26 mouse cellular contexts compared by ENCODE assay signal in the genomic region with DNA sequence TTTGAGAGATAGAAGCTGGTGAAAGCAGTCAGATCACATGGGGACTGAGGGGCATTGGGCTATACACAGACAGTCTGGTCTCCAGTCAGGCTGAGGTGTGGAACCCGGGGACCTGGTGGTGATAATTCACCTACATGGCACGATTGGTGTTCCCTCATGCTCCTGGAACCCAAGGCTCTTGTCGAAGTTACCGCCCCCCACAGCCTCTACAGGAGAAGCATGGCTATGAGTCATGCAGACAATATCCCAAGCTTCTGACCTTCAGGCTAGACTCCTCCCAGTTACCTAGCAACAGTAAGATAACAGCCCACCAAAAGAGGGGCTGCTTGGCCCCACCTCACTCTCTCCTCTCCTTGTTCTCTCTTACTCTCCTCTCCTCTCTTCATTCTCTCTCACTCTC. TPM values are rescaled to one million over a fixed set of nuclear protein-coding genes. Genes with fewer than 3 reads are reported as not detected.
DNase-seq lines count a peak whose midpoint lies in the region; ATAC-seq and TF ChIP-seq lines count a peak whose summit lies in the region.
"Had no signal": no experiment of that assay in that cellular context is flagged by ENCODE, and none has a peak within 500 bp of the region (broad histone marks: within the 10 kb centered on the region; RNA-seq: fewer than 3 reads in every experiment).

No protein-coding gene starts in this region.

- H3K4me2 ChIP-seq in forebrain, postnatal 0 days (ENCODE audit: low read depth) = no peak overlapping the region
- H3K4me2 ChIP-seq: embryonic facial prominence, embryonic 15.5 days; heart, embryonic 13.5 days; hindbrain, embryonic 12.5 days had no signal

- TF ChIP-seq CTCF in forebrain, postnatal 0 days (IDR thresholded peaks at IDR 0.05; ENCODE audit: low read depth) = no peak

- no peaks in the 10 kb centered on the region for H3K36me3 ChIP-seq in forebrain, postnatal 0 days (ENCODE audit: insufficient read depth)
- H3K36me3 ChIP-seq: embryonic facial prominence, embryonic 15.5 days; forebrain, embryonic 10.5 days; heart, embryonic 13.5 days; hindbrain, embryonic 12.5 days had no signal

- no peak overlapping the region for H3K27ac ChIP-seq in forebrain, postnatal 0 days (ENCODE audit: low read depth, low read length)
- H3K27ac ChIP-seq: embryonic facial prominence, embryonic 15.5 days; forebrain, embryonic 10.5 days; heart, adult 2 months; heart, embryonic 13.5 days; hindbrain, embryonic 12.5 days had no signal

- ATAC-seq in forebrain, postnatal 0 days = no peak
- ATAC-seq: forebrain, embryonic 14.5 days; hindbrain, embryonic 16.5 days; inflammation-experienced regulatory T-cells, adult 6 months; intestine, postnatal 0 days; Patski had no signal

- H3K9me3 ChIP-seq in forebrain, postnatal 0 days (ENCODE audit: low read length) = no peaks in the 10 kb centered on the region
- H3K9me3 ChIP-seq: embryonic facial prominence, embryonic 15.5 days; forebrain, embryonic 10.5 days; heart, embryonic 13.5 days; hindbrain, embryonic 12.5 days had no signal

- peak; percentile 76 for DNase-seq in adrenal gland, adult 2 months
- DNase-seq in adrenal gland, postnatal 4 days (ENCODE audit: low spot score in 2 of 2) = no peak
- peak; percentile 5 for DNase-seq in thymus, postnatal 14 days
- no peak for DNase-seq in thymus, adult 18-20 months
- peak; percentile 37 for DNase-seq in adrenal gland, postnatal 10 days
- DNase-seq in testis, postnatal 10 days (ENCODE audit: low spot score) = peak; percentile 47
- no peak for DNase-seq in forebrain, postnatal 0 days
- no peak for DNase-seq in kidney, adult 9 months
- DNase-seq: cerebellum, adult 11 months; cerebellum, adult 8-10 months; cerebellum, postnatal 14 days; embryo, embryonic 11 days; gastrocnemius, postnatal 10 days; heart, postnatal 4 days had no signal

- H3K4me1 ChIP-seq in forebrain, postnatal 0 days (ENCODE audit: insufficient read depth) = no peaks in the 10 kb centered on the region

- 97% methylated on average over 4 of the region's 4 CpGs for WGBS in forebrain, postnatal 0 days

- H3K27me3 ChIP-seq in forebrain, postnatal 0 days (ENCODE audit: insufficient read depth, low read length) = no peaks in the 10 kb centered on the region
- H3K27me3 ChIP-seq: embryonic facial prominence, embryonic 15.5 days; heart, embryonic 13.5 days; hindbrain, embryonic 12.5 days; Patski had no signal

- H3K9ac ChIP-seq in forebrain, postnatal 0 days = no peak overlapping the region
- H3K9ac ChIP-seq: embryonic facial prominence, embryonic 15.5 days; heart, embryonic 13.5 days; hindbrain, embryonic 12.5 days had no signal

- no peak overlapping the region for H3K4me3 ChIP-seq in forebrain, postnatal 0 days (ENCODE audit: low read depth, low read length)
- H3K4me3 ChIP-seq: embryonic facial prominence, embryonic 15.5 days; erythroblast, embryonic 14.5 days; forebrain, embryonic 10.5 days; heart, adult 2 months; heart, embryonic 13.5 days; hindbrain, embryonic 12.5 days had no signal

RNA-seq across cellular contexts. Expression of a gene that starts 6.9 kb away (rescaled TPM):
- total RNA-seq in adrenal gland, adult 2 months (2021) = 1 to 10 TPM; 4.5 to 8.0 TPM
- polyA plus RNA-seq in adrenal gland, adult 2 months (2012; rRNA removed) = 0.21 and 0.22 TPM in 2 replicates
- total RNA-seq in adrenal gland, postnatal 4 days (2021) = 1 to 10 TPM; 5.5 TPM
- total RNA-seq in adrenal gland, postnatal 10 days (2021) = 1 to 10 TPM; 3.5 to 4.6 TPM
- total RNA-seq in forebrain, postnatal 0 days (2014; rRNA removed) = 2.8 and 6.0 TPM in 2 replicates
- 6.9 and 11.3 TPM in 2 replicates for polyA plus RNA-seq in forebrain, postnatal 0 days (2015; fragmentation: Nextera tagmentation; extraction: Ambion mirVana)
- total RNA-seq: common myeloid progenitor, adult 5-6 weeks had no signal
- polyA plus RNA-seq: erythroblast, embryonic 14.5 days had no signal

RNA-seq across cellular contexts. Expression of a gene that starts 16.3 kb away (rescaled TPM):
- 10 to 100 TPM in 1 of 2 experiments, 1 to 10 TPM in 1; 5.7 to 13.4 TPM for total RNA-seq in adrenal gland, adult 2 months (2021)
- polyA plus RNA-seq in adrenal gland, adult 2 months (2012; rRNA removed) = 13.1 and 15.1 TPM in 2 replicates
- 10 to 100 TPM; 14.2 to 14.9 TPM for total RNA-seq in adrenal gland, postnatal 4 days (2021)
- total RNA-seq in adrenal gland, postnatal 10 days (2021) = 10 to 100 TPM in 1 of 2 experiments, 1 to 10 TPM in 1; 4.4 to 10.9 TPM
- 10.0 and 15.3 TPM in 2 replicates for total RNA-seq in forebrain, postnatal 0 days (2014; rRNA removed)
- 4.7 and 6.7 TPM in 2 replicates for polyA plus RNA-seq in forebrain, postnatal 0 days (2015; fragmentation: Nextera tagmentation; extraction: Ambion mirVana)

Comparison
In these comparisons a context has a peak if more than half of its experiments do, and no peak if none do; other contexts are left out.
1. DNase-seq: peak in adrenal gland, adult 2 months (single experiment), thymus, postnatal 14 days (single experiment), adrenal gland, postnatal 10 days (single experiment) and testis, postnatal 10 days (single experiment); none in adrenal gland, postnatal 4 days (0 of 2), thymus, adult 18-20 months (0 of 2), forebrain, postnatal 0 days (single experiment) and kidney, adult 9 months (single experiment).